Mouse (Mus musculus) heart, postnatal 0 days (tissue): ENCODE data around the gene Arhgap24.

Source experiments
- CTCF ChIP-seq: IDR thresholded peaks from 2 replicates; pipeline ENCODE4 v1.5.1; 2016; ENCODE audit warnings: antibody characterized with exemption, control low read depth, low read depth
- EP300 ChIP-seq: IDR thresholded peaks from 2 replicates; pipeline ENCODE4 v1.6.1; 2016; ENCODE audit warnings: antibody characterized with exemption, low read depth

DNA sequence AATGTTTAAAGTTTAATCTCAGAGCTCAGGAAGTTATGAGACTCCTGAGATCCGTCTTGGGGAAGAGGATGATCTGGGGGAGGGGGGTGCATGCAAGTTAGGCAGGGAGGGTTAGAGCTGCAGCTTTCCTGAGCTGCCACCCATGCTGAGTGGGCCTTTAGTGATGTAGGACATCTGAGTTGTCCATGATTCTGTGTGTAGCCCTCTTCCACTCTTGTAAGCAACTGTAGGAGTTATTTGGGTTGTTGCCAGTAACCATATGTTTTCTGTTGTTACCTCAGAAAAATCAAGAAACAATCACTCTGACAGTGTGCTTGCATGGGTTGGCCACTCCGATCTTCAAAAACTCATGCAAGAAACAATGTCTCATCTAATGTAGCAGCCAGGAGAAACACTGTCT, 370.6 kb downstream of the Arhgap24 start:
- TF ChIP-seq CTCF (no peak), EP300 (no peak)
